Mouse (Mus musculus): ENCODE measurements at regions not wholly inside any gene's neighbourhood (a gene's known extent, or its start where the extent isn't known, plus 50 kb on each side); places are given as distances from the start of the nearest gene placed in this dataset.

GRCm38 (mm10) chr8:18506158-18507022 lies 471.7 kb downstream of the Defb40 start:
- TF ChIP-seq GATA1 (IDR thresholded peaks at IDR 0.05; ENCODE audit: borderline replicate concordance, low read length) (no peak), FLI1 (IDR thresholded peaks at IDR 0.05; ENCODE audit: low read length) (no peak)

All from megakaryocyte, embryonic 14.5 days (primary cell).